Mouse (Mus musculus): ENCODE data around the gene Piga.

GRCm38 (mm10) chrX:164428224-164428623 is 8.6 kb downstream of the Piga start:
- TF ChIP-seq CTCF (IDR thresholded peaks at IDR 0.05; ENCODE audit: extremely low read depth, insufficient read length, insufficient replicate concordance, low read depth, low read length) (no peak), POLR2A (IDR thresholded peaks at IDR 0.05; ENCODE audit: low read depth, low read length) (no peak)
